Mouse (Mus musculus) adrenal gland, adult 10 weeks (tissue): Measurements from ENCODE around the gene Cdh18. TPM values are rescaled to one million over a fixed set of nuclear protein-coding genes. Genes with fewer than 3 reads are reported as not detected.

ENCODE experiments used
- polyA plus RNA-seq: library from polyadenylated mRNA; stranded (reverse); fragments of 350-450 nt; fragmentation: Illumina TruSeq; extraction: RNeasy Lipid Tissue Mini Kit (QIAGEN cat#74804); gene quantifications from one replicate; pipeline ENCODE4 v1.2.3, GENCODE M21; 2014; ENCODE audit warnings: low read depth, low replicate concordance

Cdh18 gene
- polyA plus RNA-seq, result 4.5 TPM

DNA sequence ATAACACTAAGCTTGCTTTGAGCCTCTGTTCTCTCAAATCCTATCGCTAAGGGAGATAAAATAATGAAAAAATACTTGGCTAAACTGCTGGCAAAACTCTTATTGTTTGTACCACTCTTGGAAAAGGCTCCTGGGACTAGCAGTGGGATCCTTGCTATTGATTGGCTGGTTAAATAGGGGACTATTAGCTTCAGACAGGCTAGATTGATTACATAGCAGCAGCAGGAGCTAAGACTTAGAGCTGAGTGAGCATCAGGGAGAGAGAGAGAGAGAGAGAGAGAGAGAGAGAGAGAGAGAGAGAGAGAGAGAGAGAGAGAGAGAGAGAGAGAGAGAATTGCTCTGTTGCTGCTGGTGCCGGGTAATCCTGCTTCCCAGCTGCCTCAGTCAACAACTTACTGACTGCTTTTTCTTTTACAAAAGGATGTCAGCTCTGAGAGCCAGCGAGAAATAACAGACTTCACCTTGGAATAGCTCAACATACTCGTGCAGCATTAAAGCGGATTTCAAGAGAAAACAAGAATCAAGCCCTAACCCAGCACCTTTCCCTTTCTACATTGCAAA is at the start of gene Cdh18:
Gene Cdh18, plus strand, starts transcription at position 312 of the 561 bp plus-strand sequence.

